Mouse (Mus musculus): Measurements from ENCODE around the gene Marf1. TPM values are rescaled to one million over a fixed set of nuclear protein-coding genes. Genes with fewer than 3 reads are reported as not detected.
"Not testable (repeated sequence)": the region's sequence is repeated elsewhere in the genome, so short reads cannot be mapped to it uniquely, and the experiment has no call there.

The Marf1 gene
- total RNA-seq, 2 experiments from 2014 or later, result 17.5 to 24.2 TPM

DNA sequence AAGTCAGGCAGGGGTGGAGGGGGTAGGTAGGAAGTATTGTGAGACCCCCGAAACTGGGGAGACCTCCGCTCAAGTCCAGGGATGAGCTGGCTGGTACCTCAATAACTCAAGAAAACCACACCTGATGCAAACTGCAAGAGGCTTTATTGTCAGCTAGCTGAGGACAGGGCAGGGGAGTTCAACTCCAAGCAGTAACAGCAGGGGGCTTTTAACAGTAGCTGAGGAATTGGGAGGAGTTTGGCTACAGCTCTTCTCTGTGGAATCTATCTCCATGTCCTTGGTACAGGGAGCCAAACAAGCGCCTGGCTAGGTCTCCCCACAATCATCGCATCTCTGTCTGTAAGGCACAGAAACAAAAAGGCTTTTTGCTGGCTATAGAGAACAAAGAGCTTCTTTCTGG, 96.6 kb downstream of the Marf1 start:
- DNase-seq, result not testable (repeated sequence)

DNA sequence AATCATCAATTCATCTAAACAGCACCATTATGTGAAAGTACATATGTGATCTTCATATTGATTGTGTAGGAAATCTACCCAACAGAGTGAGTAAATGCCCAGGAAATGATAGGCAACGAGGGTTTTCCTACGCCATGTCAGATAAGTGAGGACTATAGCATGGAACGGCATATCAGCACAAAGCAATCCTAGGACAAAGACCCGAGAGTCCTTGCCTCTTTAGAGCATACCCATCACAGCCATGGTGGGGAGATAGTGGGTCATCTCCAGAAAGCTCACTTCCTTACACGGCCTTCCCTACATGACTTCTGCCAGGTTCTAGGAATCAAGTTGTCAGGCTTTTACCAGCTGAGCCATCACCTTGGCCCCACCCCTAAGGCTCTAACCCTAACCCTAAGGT, 103.3 kb downstream of the Marf1 start:
- DNase-seq, result no peak

Small RNAs within 50 kb of the gene (microRNA-seq; reads per million reads assigned to microRNA genes)
- gene Gm27671 (0 reads per million in 2 experiments), gene Mir484 (719 to 817 reads per million in 2 experiments)

Other genes starting within 250 kb of the Marf1 start
- under 1 TPM; 0.43 to 0.63 TPM for gene 2900011O08Rik, start 176.7 kb downstream of the Marf1 start, total RNA-seq (2021)
- gene Ifitm7, start 176.5 kb downstream of the Marf1 start, total RNA-seq (2021), result not detected
- gene Nde1, start 76 bp downstream of the Marf1 start, total RNA-seq (2021), result 10 to 100 TPM; 26.3 to 31.1 TPM
- 10 to 100 TPM; 20.3 to 24.0 TPM for gene Myh11, start 128.0 kb upstream of the Marf1 start, total RNA-seq (2021)
- 10 to 100 TPM; 60.0 to 65.4 TPM for gene Fopnl, start 154.1 kb upstream of the Marf1 start, total RNA-seq (2021)
- gene Abcc1, start 198.2 kb upstream of the Marf1 start, total RNA-seq (2021), result 10 to 100 TPM; 30.2 to 37.6 TPM